Mouse (Mus musculus) cortical plate, adult 2 months (tissue): ENCODE results near the gene Slc26a10. TPM values are rescaled to one million over a fixed set of nuclear protein-coding genes. Genes with fewer than 3 reads are reported as not detected.
"Not testable (repeated sequence)": the region's sequence is repeated elsewhere in the genome, so short reads cannot be mapped to it uniquely, and the experiment has no call there.

Source experiments
- H3K27ac ChIP-seq: fragments of 200-500 bp; 2 replicates; pipeline ENCODE4 v1.5.1; 2012; ENCODE audit warnings: low read length, control low read depth, inconsistent platforms; ENCODE audit not compliant: insufficient read depth
- H3K4me1 ChIP-seq: fragments of 200-500 bp; 2 replicates; pipeline ENCODE4 v1.6.1; 2011; ENCODE audit warnings: low read length; ENCODE audit not compliant: control insufficient read depth, insufficient read depth
- H3K4me3 ChIP-seq: fragments of 200-500 bp; 2 replicates; pipeline ENCODE4 v1.5.1; 2011; ENCODE audit warnings: mild to moderate bottlenecking, low read length, control low read depth; ENCODE audit not compliant: insufficient read depth
- CTCF ChIP-seq: fragments of 200-500 bp; IDR thresholded peaks from 2 replicates; pipeline ENCODE4 v1.5.1; 2011; ENCODE audit warnings: mild to moderate bottlenecking, control low read depth, low read length; ENCODE audit not compliant: insufficient read depth; ENCODE audit errors: extremely low read depth
- POLR2A ChIP-seq: fragments of 200-500 bp; IDR thresholded peaks from 2 replicates; pipeline ENCODE4 v1.6.1; 2011; ENCODE audit warnings: mild to moderate bottlenecking, low read length, control low read depth; ENCODE audit not compliant: insufficient read depth; ENCODE audit errors: extremely low read depth
- polyA plus RNA-seq: library from polyadenylated mRNA; depleted of rRNA; stranded (reverse); fragments of >200 nt; gene quantifications from 2 replicates; pipeline ENCODE4 v1.2.3, GENCODE M21; 2012

Gene Slc26a10
- polyA plus RNA-seq, 1 experiment: 8.7 TPM

DNA sequence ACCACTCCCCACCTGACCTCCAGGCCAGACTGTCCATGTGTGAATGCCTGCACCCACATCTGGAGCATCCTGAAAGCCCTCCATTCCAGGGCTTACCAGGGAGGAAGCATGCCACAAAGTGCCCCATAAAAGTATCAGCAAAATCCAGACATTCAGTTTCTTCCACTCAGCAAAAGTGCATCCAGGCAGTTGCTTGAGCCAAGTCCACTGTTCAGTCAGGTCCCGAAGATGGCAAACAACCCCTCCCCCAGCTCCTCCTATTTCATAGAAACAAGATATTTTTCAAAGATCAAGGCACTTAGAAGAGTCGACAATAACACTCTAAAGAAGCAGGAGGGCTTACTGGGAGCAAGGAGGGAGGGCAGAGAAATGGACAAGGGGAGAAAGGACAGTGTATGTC is 18.0 kb upstream of the Slc26a10 start:
- H3K4me3 ChIP-seq: no peak overlapping the region
- H3K27ac ChIP-seq: no peak overlapping the region
- peaks cover 4% of the 10 kb centered on the region for H3K4me1 ChIP-seq
- no peak for TF ChIP-seq POLR2A
- no peak for TF ChIP-seq CTCF

DNA sequence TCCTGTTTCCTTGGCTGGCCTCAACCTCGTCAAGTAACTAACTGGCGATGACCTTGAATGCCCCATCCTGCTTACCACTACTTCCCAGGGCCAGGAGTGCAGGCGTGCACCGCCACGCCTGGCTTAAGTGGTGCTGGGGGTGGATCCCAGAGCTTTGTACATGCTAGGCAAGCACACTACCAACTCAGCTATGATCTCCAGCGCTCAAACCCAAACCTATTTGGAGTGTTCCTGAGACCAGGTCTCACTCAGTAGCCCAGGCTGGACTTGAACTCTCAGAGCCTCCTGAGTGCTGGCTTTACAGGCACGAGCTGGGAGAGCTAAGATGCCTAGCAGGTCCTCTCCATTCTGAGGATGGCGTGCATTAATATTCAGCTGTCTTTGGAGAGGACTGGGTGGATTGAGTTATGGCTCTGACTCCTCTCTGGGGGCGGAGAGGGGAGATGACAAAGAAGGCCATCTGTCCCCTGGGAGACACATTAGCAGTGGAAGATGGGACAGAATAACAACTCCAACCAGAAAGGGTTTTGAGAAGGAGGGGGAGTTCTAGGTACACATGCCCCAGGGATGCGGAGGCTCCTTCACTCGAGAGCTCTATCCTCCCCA is 17.2 kb upstream of the Slc26a10 start:
- H3K27ac ChIP-seq: peak overlapping the region; percentile 51

DNA sequence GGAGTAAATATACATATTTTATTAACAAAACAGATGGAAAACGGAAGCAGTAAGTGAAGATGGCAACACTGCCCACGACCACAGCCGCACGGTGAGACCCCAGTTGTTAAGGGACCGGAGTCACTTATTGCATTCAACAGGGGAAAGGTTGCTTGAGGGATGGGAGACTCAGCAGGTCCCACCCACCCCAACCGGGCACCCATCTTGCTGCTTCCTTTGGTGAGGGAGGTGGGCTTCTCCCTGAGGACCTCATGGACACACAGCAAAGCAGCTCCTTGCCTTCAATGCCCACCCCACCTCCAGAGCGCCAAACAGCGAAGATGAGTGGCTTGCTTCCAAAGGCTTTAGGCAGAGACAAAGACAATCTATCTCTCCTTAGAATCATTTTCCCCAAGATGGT is 16.7 kb upstream of the Slc26a10 start:
- Histone ChIP-seq H3K27ac (peak overlapping the region; percentile 51), H3K4me1 (peaks cover 4% of the 10 kb centered on the region), H3K4me3 (no peak overlapping the region)
- TF ChIP-seq POLR2A (no peak), CTCF (no peak)

More for the DNA sequence above, 17.2 kb upstream of the Slc26a10 start:
- Histone ChIP-seq H3K4me3 (no peak overlapping the region), H3K4me1 (peaks cover 4% of the 10 kb centered on the region)
- TF ChIP-seq CTCF (no peak), POLR2A (0 out of 2 replicates have a peak, but pooled peaks have one; percentile 26)

DNA sequence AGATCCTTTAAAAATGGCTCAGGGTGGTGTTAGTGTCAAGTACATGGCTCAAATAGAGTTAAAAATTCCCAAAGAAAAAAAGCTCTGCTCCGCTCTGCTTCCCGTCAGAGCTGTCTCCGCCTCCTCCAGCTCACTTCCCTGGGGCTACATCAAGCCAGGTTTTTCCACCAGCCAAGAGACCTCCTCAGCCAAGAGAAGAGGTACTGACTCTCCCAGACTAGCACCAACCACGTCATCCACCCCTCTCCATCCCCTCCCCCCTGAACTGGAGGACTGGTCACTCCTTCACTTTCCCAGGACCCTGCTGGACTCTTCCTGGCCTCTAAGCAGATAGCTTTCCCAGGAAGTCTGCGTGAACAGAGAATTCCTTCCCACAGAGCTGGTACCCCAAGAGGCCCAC is 15.9 kb upstream of the Slc26a10 start:
- TF ChIP-seq POLR2A (peak; percentile 69; the same call in 1 of the 2 replicates), CTCF (no peak)
- peak overlapping the region; percentile 79 for H3K4me3 ChIP-seq
- H3K4me1 ChIP-seq: peaks cover 4% of the 10 kb centered on the region
- peak overlapping the region; percentile 27; the same call in 1 of the 2 replicates for H3K27ac ChIP-seq

DNA sequence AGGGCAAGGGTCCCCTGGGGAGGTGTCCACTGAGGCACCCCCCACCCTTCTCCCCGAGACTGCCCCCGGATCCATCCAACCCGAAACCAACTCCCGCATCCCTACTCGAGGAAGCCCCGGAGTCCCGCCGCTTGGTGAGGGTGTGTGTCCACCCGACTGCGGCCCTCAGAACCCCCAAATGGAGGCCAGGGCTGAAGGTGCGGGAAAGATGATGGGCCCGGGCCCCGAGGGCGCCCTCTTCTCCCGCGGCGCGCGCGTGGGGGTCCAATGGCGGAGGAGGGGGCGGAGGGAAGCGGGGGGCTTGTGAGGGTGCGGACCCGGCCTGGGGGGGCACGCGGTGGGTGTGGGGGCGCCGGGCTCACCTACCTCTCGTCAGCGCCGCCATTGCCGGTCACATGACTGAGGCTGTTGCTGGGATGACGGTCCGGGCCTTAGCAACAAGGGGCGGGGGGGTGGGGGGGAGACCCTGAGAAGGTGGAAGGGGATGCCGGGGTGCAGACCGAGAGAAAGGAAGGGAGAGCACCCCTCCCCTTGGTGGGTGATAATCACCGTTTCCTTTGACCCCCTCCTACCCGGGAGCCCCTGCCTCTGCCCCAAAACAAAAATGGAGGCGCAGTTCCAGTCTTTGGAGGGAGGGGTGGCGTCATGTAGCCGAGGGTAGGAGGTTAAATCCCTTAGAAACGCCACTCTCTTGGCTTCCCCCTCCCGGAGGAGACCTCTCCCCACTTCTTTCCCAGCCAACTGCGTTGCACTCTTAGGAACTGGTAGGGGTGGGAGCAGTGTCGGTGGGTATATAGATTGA is 15.1 kb upstream of the Slc26a10 start, which contains the start of gene Dtx3:
Gene Dtx3 (minus strand): TSS at position 401 of the 802 bp plus-strand sequence.
- peaks cover 4% of the 10 kb centered on the region for H3K4me1 ChIP-seq
- TF ChIP-seq CTCF (no peak), POLR2A (no peak)
- H3K27ac ChIP-seq: peak within 1 kb of the TSS; percentile 90
- peak within 1 kb of the TSS; percentile 79 for H3K4me3 ChIP-seq

DNA sequence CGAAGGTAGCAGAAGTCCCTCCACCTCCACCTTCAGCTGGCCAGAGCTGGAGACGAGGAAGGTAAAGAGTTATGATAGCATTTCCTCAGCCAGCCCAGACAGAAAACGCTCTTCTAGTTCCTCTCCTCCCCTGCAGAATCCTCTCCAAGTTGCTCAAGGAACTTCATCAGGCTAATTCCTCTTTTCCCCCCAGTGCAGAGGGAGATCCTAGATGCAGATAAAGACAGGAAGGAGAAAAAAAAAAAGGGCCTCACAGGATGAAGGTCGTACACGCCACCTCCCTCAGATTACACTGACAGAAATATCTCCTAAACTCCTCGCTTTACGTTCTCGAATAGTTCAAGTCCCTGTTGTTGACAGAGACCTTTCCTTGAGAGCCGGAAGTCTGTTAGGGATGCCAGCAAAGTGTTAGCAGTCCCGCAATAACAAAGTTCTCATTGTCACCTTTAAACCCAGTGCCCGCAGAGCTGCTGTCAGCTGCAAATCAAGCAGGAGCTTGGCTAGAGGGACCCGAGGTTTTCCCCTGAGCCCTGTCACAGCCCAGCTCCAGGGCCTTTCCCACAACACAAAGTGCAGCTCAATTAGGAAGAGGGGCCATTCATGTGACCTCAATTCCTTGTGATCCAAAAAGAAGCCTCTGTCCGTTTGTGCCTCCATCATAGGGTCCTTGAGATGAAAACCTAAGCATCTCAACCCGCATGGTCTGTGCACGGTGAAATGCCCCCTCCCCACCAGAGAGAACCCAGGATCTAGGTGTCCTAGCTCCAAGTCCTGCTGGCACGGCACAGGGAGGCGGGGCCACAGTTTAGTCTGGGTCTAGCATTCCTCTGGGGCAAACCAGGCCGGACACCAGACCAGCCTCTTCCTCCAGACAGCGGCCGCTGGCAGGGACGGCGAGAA is 14.2 kb upstream of the Slc26a10 start:
- H3K27ac ChIP-seq: peak overlapping the region; percentile 90

DNA sequence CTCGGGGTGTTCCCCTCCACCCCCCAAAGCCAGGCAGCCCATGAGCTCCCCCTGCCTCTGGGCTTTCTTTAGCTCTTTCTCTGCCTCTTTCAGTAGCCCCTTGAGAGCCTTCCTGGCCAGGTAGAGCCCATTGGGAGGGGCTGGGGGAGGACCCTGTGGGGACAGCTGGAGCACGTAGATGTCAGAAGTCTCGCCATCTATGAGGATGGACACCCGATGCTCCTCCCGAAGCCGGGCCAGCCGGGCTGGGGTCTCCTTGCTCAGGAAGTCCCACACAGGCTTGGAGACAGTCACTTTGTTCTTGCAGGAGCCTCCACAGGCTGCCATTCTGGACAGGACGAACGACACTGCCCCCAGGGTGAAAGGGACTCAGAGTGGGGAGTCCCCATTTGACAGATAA is 12.6 kb upstream of the Slc26a10 start:
- Histone ChIP-seq H3K4me1 (peaks cover 5% of the 10 kb centered on the region), H3K27ac (no peak overlapping the region), H3K4me3 (no peak overlapping the region)
- TF ChIP-seq POLR2A (no peak), CTCF (no peak)

More for the DNA sequence above, 14.2 kb upstream of the Slc26a10 start:
- TF ChIP-seq POLR2A (0 out of 2 replicates have a peak, but pooled peaks have one; percentile 23), CTCF (no peak)
- H3K4me3 ChIP-seq: peak overlapping the region; percentile 79
- peaks cover 4% of the 10 kb centered on the region for H3K4me1 ChIP-seq

DNA sequence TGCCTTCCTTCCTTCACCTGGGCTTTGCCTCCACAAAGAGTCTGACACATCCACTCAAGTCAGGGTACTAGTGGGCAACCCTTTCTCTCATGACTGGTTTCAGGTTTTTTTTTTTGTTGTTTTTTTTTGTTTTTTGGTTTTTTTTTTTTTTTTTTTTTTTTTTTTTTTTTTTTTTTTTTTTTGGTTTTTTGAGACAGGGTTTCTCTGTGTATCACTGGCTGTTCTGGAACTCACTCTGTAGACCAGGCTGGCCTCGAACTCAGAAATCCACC is 11.5 kb upstream of the Slc26a10 start:
- H3K4me1 ChIP-seq, H3K27ac ChIP-seq, H3K4me3 ChIP-seq: not testable (repeated sequence)

DNA sequence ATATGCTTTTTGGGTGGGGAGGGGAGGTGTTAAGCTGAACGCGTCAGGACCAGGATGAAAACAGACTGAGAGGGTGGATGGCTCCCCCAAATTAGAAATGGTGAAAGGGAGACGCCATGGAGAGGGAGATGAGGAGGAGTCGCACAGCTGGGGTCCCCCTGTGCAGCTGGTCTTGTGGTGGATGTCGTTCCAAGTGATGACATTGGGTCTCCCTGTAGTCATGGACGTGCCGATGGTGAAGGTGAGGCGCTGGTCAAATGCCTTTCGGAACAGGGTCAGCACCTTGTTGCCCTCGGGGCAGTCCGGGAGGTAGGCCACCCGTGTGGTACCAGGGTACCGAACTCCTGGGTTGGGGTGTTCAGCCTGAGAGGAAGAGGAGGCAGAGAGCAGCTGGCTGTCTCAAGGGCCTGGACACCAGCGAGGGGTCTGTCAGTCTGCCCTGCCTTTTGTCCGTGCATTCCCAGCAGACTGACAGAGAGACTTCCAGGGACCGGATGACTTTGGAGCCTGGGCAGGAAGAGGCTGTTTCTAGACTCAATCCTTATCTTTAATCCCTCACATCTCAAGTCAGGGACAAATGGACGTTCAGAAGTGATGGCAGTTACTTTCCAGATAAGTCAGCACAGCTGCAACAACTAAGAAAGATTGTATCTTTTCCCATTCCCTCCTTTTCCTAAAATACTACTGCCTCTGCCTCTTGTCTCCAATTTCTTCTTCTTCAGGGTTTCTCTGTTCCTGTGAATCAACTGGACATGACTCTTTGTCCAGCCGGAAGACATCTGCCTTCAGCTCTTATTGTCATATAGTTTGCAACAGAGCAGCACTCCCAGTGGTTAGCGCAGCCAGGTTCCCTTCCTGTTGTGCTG is 11.0 kb upstream of the Slc26a10 start:
- no peak overlapping the region for H3K27ac ChIP-seq
- H3K4me3 ChIP-seq: no peak overlapping the region
- TF ChIP-seq POLR2A (no peak), CTCF (no peak)
- H3K4me1 ChIP-seq: peaks cover 3% of the 10 kb centered on the region
